Mouse (Mus musculus) hindbrain, postnatal 0 days (tissue): ENCODE data around the gene Nme8. TPM values are rescaled to one million over a fixed set of nuclear protein-coding genes. Genes with fewer than 3 reads are reported as not detected.

Experiments used
- ATAC-seq: fragments of 200-750 bp; cut with Nextera tagmentation; 2 replicates; pipeline ENCODE4 v1.8.0; 2017; ENCODE audit warnings: mild to moderate bottlenecking, moderate TSS enrichment, moderate library complexity
- DNase-seq: peaks from one replicate; pipeline ENCODE4 v3.0.0-alpha.2; 2015; ENCODE audit warnings: low spot score
- H3K27ac ChIP-seq: fragments of 300-500 bp; sonication (generic); 2 replicates; pipeline ENCODE4 v1.5.1; 2014; ENCODE audit warnings: mild to moderate bottlenecking
- H3K27me3 ChIP-seq: fragments of 300-500 bp; sonication (generic); 2 replicates; pipeline ENCODE4 v1.6.1; 2014; ENCODE audit warnings: low read length, mixed read lengths; ENCODE audit not compliant: insufficient read depth
- H3K36me3 ChIP-seq: fragments of 300-500 bp; sonication (generic); 2 replicates; pipeline ENCODE4 v1.6.1; 2014; ENCODE audit warnings: low read length, mixed read lengths; ENCODE audit not compliant: insufficient read depth
- H3K4me1 ChIP-seq: fragments of 300-500 bp; sonication (generic); 2 replicates; pipeline ENCODE4 v1.6.1; 2014; ENCODE audit warnings: antibody characterized with exemption, low read length, mixed read lengths; ENCODE audit not compliant: insufficient read depth
- H3K4me2 ChIP-seq: fragments of 300-500 bp; sonication (generic); 2 replicates; pipeline ENCODE4 v1.6.1; 2014; ENCODE audit warnings: low read depth, mild to moderate bottlenecking, low read length, moderate library complexity, mixed read lengths
- H3K4me3 ChIP-seq: fragments of 300-500 bp; sonication (generic); 2 replicates; pipeline ENCODE4 v1.5.1; 2014; ENCODE audit warnings: low read length
- H3K9ac ChIP-seq: fragments of 300-500 bp; sonication (generic); replicated peaks from 2 replicates; pipeline ENCODE4 v1.6.1; 2014; ENCODE audit warnings: mild to moderate bottlenecking, low read length, moderate library complexity, mixed read lengths
- H3K9me3 ChIP-seq: fragments of 300-500 bp; sonication (generic); 2 replicates; pipeline ENCODE4 v1.6.1; 2016; ENCODE audit warnings: low read length, mixed read lengths
- CTCF ChIP-seq: IDR thresholded peaks from 2 replicates; pipeline ENCODE4 v1.5.1; 2016; ENCODE audit warnings: antibody characterized with exemption, control low read depth, low read depth
- WGBS: fragments of 180-500 bp; shearing (Covaris S2); extraction: QIAGEN DNeasy Blood & Tissue Kit; methylation state at CpG from one replicate; pipeline ENCODE4 v1.1.7; 2014; 5-methylcytosine and 5-hydroxymethylcytosine counted together
- polyA plus RNA-seq: library from polyadenylated mRNA; unstranded; fragments of >200 nt; fragmentation: Nextera tagmentation; extraction: Ambion mirVana; gene quantifications from 2 replicates; pipeline ENCODE4 v1.2.1, GENCODE M21; 2015
- total RNA-seq: library from RNA; depleted of rRNA; stranded (reverse); fragments of >200 nt; gene quantifications from 2 replicates; pipeline ENCODE4 v1.2.3, GENCODE M21; 2014

The Nme8 gene
- total and polyA plus RNA-seq, 2 experiments from 2014 or later: 0.41 TPM; not detected in 1

DNA sequence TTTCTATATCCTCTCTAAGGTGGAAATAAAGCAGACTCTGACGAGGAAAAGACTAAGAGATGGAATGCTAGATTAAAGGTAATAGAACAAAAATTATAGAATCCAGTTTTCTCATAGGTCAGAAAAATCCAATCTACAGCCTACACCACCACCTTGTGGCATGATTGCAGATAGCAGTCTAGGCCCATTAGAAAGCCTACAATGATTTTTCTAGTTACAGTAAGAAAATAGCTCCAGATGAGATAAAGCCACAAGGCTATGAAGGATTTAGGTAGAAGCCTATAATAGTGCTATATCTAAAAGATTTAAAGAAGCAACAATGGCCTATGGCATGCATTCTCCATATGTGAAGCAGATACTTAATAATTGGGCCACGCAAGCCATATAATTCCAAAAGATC lies 13.6 kb downstream of the Nme8 start:
- peak; percentile 83 for TF ChIP-seq CTCF
- WGBS: 51% methylated on average over 2 of the region's 2 CpGs
- Histone ChIP-seq H3K27me3 (no peaks in the 10 kb centered on the region), H3K4me2 (no peak overlapping the region), H3K9ac (no peak overlapping the region), H3K4me3 (no peak overlapping the region), H3K9me3 (no peaks in the 10 kb centered on the region), H3K36me3 (no peaks in the 10 kb centered on the region), H3K4me1 (no peaks in the 10 kb centered on the region), H3K27ac (no peak overlapping the region)
- ATAC-seq (no peak), DNase-seq (peak; percentile 71)

DNA sequence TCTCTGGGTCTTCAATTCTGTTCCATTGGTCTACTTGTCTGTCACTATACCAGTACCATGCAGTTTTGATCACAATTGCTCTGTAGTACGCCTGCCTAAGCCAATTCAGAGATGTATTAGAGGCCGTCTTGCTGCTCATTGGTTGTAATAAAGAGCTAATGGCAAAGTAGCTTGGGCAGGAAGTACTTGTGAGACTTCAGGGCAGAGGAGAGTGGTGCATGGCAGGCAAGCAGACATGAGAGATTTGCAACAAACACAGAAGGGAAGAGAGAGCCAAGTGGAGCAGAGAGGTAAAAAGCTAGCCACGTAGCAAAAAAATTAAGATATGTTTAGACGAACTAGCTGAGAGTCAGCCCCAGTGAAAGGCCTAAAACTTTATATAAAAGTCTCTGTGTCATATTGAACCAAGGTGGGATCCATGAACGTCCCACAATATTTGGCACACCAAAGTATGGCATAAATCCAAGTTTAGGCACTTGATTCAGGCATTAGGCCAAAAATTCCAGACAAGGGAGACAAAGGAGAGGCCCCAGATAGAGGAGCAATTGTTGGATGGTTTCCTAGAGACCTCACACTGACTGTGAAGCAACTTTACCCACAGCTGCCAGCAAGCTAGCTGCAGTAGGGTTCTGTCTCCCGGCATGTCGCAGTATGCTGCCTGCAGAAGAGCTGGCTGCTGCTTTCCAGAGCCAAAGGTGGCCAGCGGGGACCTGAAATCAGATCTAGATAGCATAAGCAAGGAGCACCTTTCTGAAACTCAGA lies 14.5 kb downstream of the Nme8 start:
- Histone ChIP-seq H3K27me3 (no peaks in the 10 kb centered on the region), H3K36me3 (no peaks in the 10 kb centered on the region), H3K4me2 (no peak overlapping the region), H3K4me3 (no peak overlapping the region), H3K4me1 (no peaks in the 10 kb centered on the region), H3K9me3 (no peaks in the 10 kb centered on the region), H3K9ac (no peak overlapping the region), H3K27ac (peak overlapping the region; percentile 60; the same call in 1 of the 2 replicates)
- TF ChIP-seq CTCF: no peak
- ATAC-seq (peak; percentile 95), DNase-seq (peak; percentile 84)
- 28% methylated on average over 8 of the region's 8 CpGs for WGBS

DNA sequence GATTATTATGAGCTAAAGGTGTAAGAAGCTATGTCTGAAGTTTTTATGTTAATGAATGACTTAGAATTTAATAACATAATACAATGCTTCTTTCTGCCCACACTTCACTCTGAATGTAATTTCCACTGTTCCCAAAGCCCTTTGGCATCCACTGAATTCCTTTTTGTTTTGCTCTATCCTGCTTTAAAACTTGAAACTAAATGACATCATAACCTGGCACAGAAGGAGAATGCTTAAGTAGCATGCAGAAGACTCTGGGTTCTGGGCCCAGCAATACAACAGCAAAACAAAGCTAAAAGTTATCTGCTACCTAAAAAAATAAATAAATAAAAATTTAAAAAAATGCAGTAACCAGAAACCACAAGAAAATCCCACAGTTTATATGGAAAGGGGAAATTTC lies 23.0 kb downstream of the Nme8 start:
- H3K9me3 ChIP-seq: no peaks in the 10 kb centered on the region
- no peaks in the 10 kb centered on the region for H3K4me1 ChIP-seq
- H3K27me3 ChIP-seq: no peaks in the 10 kb centered on the region
- ATAC-seq (no peak), DNase-seq (peak; percentile 12)
- no peak overlapping the region for H3K4me3 ChIP-seq
- H3K9ac ChIP-seq: no peak overlapping the region
- no peak for TF ChIP-seq CTCF
- H3K27ac ChIP-seq: no peak overlapping the region
- no peak overlapping the region for H3K4me2 ChIP-seq
- no peaks in the 10 kb centered on the region for H3K36me3 ChIP-seq

DNA sequence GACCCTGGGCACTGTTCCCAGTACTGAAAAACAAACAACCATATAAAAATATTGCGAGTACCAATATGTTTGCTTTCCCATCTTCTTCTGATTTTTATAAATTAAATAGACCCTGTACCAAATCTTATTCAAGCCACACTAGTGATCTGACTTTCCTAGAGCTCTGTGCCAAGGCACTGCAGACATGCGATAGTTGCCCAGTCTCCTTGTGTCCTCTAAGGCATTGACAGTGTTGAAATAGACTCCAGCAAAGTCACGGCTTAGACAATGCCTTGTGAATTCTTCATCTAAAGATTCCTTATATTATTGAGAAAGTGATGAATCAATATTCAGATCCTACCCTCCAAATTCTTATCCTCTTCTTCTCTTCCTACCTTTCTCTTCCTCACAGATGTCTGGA lies 23.6 kb downstream of the Nme8 start:
- ATAC-seq (no peak), DNase-seq (no peak)
- H3K9me3 ChIP-seq: no peaks in the 10 kb centered on the region
- no peaks in the 10 kb centered on the region for H3K36me3 ChIP-seq
- 47% methylated on average over 3 of the region's 3 CpGs for WGBS
- H3K4me3 ChIP-seq: no peak overlapping the region
- no peak overlapping the region for H3K9ac ChIP-seq
- H3K27me3 ChIP-seq: no peaks in the 10 kb centered on the region
- H3K27ac ChIP-seq: no peak overlapping the region
- H3K4me2 ChIP-seq: no peak overlapping the region
- TF ChIP-seq CTCF: no peak
- no peaks in the 10 kb centered on the region for H3K4me1 ChIP-seq

DNA sequence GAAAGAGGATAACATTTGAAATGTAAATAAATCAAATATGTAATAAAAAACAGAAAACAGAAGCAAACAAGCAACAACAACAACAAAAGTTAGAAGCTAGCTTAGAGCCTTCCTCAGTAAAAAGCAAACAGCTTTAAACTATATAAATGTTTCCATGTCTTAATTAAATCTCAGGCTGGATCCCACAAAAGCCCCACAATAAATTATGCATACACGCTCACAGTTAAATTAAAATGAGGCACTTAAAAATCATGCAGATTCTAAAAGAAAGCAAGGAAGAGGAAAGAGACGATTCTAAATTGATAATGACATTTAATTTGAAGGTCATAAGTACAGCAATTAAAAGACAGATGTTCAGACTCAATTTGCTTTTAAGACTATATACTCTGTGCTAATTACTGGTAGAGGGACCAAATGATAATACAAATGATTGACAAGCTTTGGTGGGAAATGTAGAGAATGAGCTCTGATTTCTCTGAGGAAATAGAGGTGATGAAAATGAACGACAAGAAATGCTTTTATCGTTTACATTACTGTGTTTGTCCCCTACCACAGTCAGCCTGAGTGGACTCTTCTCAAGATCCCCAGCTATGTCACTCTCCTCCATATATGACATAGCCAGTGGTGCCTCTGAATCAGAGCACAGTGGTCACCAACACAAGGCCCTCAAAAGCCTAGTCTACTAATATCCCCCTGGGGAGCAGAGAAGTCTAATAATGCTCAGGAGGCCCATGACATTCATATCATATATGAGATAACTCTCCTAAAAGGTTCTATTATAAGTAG lies 29.0 kb downstream of the Nme8 start:
- TF ChIP-seq CTCF: no peak
- H3K4me2 ChIP-seq: no peak overlapping the region
- H3K4me1 ChIP-seq: no peaks in the 10 kb centered on the region

DNA sequence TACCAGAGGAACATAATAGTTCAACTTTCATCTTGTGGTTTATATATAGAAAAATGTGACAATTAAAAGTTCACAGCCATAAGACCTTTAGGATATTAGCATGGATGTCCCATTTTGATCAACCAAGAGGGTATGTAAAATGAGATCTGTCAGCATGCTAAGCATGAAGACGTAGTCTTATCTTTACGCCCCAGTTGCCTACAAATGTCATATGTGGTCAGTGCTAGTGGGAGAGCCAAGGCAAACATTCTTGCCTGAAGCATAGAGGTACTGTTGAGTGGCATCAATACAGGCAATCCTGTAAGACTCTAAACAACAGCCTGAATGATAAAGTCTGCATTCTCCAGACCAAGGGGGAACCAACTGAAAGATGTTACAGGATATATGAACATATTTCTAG lies 45.2 kb downstream of the Nme8 start:
- H3K27me3 ChIP-seq: no peaks in the 10 kb centered on the region
- TF ChIP-seq CTCF: no peak
- ATAC-seq (no peak), DNase-seq (no peak)
- no peaks in the 10 kb centered on the region for H3K4me1 ChIP-seq
- H3K9me3 ChIP-seq: no peaks in the 10 kb centered on the region
- H3K9ac ChIP-seq: no peak overlapping the region
- no peak overlapping the region for H3K4me2 ChIP-seq
- no peaks in the 10 kb centered on the region for H3K36me3 ChIP-seq
- 93% methylated on average over 2 of the region's 2 CpGs for WGBS
- H3K27ac ChIP-seq: no peak overlapping the region
- H3K4me3 ChIP-seq: no peak overlapping the region

More for the DNA sequence above, 29.0 kb downstream of the Nme8 start:
- Histone ChIP-seq H3K27me3 (no peaks in the 10 kb centered on the region), H3K9ac (no peak overlapping the region), H3K36me3 (no peaks in the 10 kb centered on the region), H3K9me3 (no peaks in the 10 kb centered on the region), H3K27ac (no peak overlapping the region), H3K4me3 (no peak overlapping the region)
- ATAC-seq: no peak
- no peak for DNase-seq
- 61% methylated on average over 4 of the region's 4 CpGs for WGBS

- no peak overlapping the region for H3K27ac ChIP-seq
- ATAC-seq (no peak), DNase-seq (no peak)
- no peak overlapping the region for H3K4me3 ChIP-seq
- TF ChIP-seq CTCF: no peak
- no peaks in the 10 kb centered on the region for H3K36me3 ChIP-seq
- no peak overlapping the region for H3K9ac ChIP-seq
- H3K4me2 ChIP-seq: no peak overlapping the region
- no peaks in the 10 kb centered on the region for H3K9me3 ChIP-seq
- no peaks in the 10 kb centered on the region for H3K27me3 ChIP-seq
- WGBS: 94% methylated on average over 2 of the region's 2 CpGs
- H3K4me1 ChIP-seq: no peaks in the 10 kb centered on the region
These were observed 47.8 kb downstream of the Nme8 start for GRCm38 (mm10) chr13:19649824-19650223.
